Mouse (Mus musculus): ENCODE data around the gene Fblim1. TPM values are rescaled to one million over a fixed set of nuclear protein-coding genes. Genes with fewer than 3 reads are reported as not detected.

Fblim1 gene
- total and polyA plus RNA-seq, 3 experiments: 0.07 to 1.2 (median 0.17) TPM

GRCm38 (mm10) chr4:141566187-141566586 is 39.7 kb downstream of the Fblim1 start:
- dilution Hi-C loops (cut with MboI; ENCODE audit: extremely low pct_ligation_motif_present, extremely low pct_unique_long_range_greater_than_20kb, low sequenced_read_pairs): no loop called here
- no peak overlapping the region for H3K27ac ChIP-seq (ENCODE audit: insufficient read depth, low read depth)
- no peaks in the 10 kb centered on the region for H3K9me3 ChIP-seq (replicated peaks; ENCODE audit: low read length)
- no peaks in the 10 kb centered on the region for H3K27me3 ChIP-seq (replicated peaks)
- H3K4me2 ChIP-seq (ENCODE audit: insufficient read depth, low read depth, poor library complexity, severe bottlenecking): no peak overlapping the region
- no peak overlapping the region for H3K4me3 ChIP-seq (replicated peaks in 1 of 3; ENCODE audit: low read depth in 2 of 3, low read length in 2 of 3, poor library complexity in 1 of 3)
- TF ChIP-seq CHD1 (IDR thresholded peaks at IDR 0.05; ENCODE audit: low read depth, low read length): no peak
- TF ChIP-seq MYC (IDR thresholded peaks at IDR 0.05; ENCODE audit: low read depth, low read length): no peak
- TF ChIP-seq RAD21 (IDR thresholded peaks at IDR 0.05; ENCODE audit: low read depth, low read length): no peak
- no peak for TF ChIP-seq UBTF (IDR thresholded peaks at IDR 0.05; ENCODE audit: low read depth, low read length)
- peaks cover 0 to 3% of the 10 kb centered on the region in 2 experiments; a peak in 1 of 4 replicates for H3K4me1 ChIP-seq (ENCODE audit: control insufficient read depth in 1 of 2, insufficient read depth in 2 of 2)
- no peak for DNase-seq (ENCODE audit: extremely low read depth)
- H3K79me2 ChIP-seq (replicated peaks; ENCODE audit: control insufficient read depth, extremely low read depth, insufficient read depth, poor library complexity, severe bottlenecking): no peaks in the 10 kb centered on the region
- no peak overlapping the region for H3K9ac ChIP-seq (ENCODE audit: insufficient read depth, low read depth)
- H3K36me3 ChIP-seq (replicated peaks in 1 of 2; ENCODE audit: control insufficient read depth in 1 of 2, insufficient read depth in 1 of 2, low read length in 1 of 2): no peaks in the 10 kb centered on the region
- in situ Hi-C loops (cut with MboI; ENCODE audit: low pct_ligation_motif_present, low pct_unique_long_range_greater_than_20kb, low sequenced_read_pairs): no loop called here

DNA sequence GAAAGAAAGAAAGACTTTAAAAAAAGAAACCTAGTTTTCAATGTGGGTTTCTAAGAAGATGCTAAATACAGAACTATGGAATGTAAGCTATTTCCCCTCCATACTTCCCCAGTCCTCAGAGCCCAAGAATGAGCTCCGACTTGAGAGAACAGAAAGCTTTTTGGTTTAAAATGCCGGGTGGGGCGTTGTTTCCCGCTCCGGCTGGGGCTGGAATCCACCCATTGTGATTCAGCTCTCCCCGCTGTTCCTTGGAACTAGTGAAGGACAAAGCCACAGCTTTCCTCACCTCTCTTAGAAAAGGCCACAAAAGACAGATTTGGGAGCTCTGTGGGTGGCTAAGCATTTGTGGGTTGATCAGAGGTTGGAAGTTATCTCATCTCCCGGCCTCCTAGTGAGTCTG is 40.6 kb downstream of the Fblim1 start:
- H3K27me3 ChIP-seq (replicated peaks): no peaks in the 10 kb centered on the region
- H3K4me3 ChIP-seq (replicated peaks in 1 of 3; ENCODE audit: low read depth in 2 of 3, low read length in 2 of 3, poor library complexity in 1 of 3): no peak overlapping the region
- no peaks in the 10 kb centered on the region for H3K36me3 ChIP-seq (replicated peaks in 1 of 2; ENCODE audit: control insufficient read depth in 1 of 2, insufficient read depth in 1 of 2, low read length in 1 of 2)
- in situ Hi-C loops (cut with MboI; ENCODE audit: low pct_ligation_motif_present, low pct_unique_long_range_greater_than_20kb, low sequenced_read_pairs) (no loop called here), dilution Hi-C loops (cut with MboI; ENCODE audit: extremely low pct_ligation_motif_present, extremely low pct_unique_long_range_greater_than_20kb, low sequenced_read_pairs) (no loop called here)
- no peak overlapping the region for H3K27ac ChIP-seq (ENCODE audit: insufficient read depth, low read depth)
- DNase-seq (ENCODE audit: extremely low read depth): no peak
- TF ChIP-seq GABPA (IDR thresholded peaks at IDR 0.05; ENCODE audit: insufficient replicate concordance, low read depth, low read length) (no peak), ETS1 (conservative IDR thresholded peaks at IDR 0.05; ENCODE audit: low read depth, low read length) (no peak), RAD21 (IDR thresholded peaks at IDR 0.05; ENCODE audit: low read depth, low read length) (no peak), KAT2A (IDR thresholded peaks at IDR 0.05; ENCODE audit: insufficient replicate concordance, low read length) (no peak)
- H3K4me2 ChIP-seq (ENCODE audit: insufficient read depth, low read depth, poor library complexity, severe bottlenecking): no peak overlapping the region
- peaks cover 0 to 3% of the 10 kb centered on the region in 2 experiments; a peak in 1 of 4 replicates for H3K4me1 ChIP-seq (ENCODE audit: control insufficient read depth in 1 of 2, insufficient read depth in 2 of 2)
- H3K9me3 ChIP-seq (replicated peaks; ENCODE audit: low read length): peaks cover 2% of the 10 kb centered on the region
- no peaks in the 10 kb centered on the region for H3K79me2 ChIP-seq (replicated peaks; ENCODE audit: control insufficient read depth, extremely low read depth, insufficient read depth, poor library complexity, severe bottlenecking)
- H3K9ac ChIP-seq (ENCODE audit: insufficient read depth, low read depth): no peak overlapping the region

GRCm38 (mm10) chr4:141564660-141565059 is 41.2 kb downstream of the Fblim1 start:
- Histone ChIP-seq H3K9ac (ENCODE audit: insufficient read depth, low read depth) (no peak overlapping the region), H3K79me2 (replicated peaks; ENCODE audit: control insufficient read depth, extremely low read depth, insufficient read depth, poor library complexity, severe bottlenecking) (no peaks in the 10 kb centered on the region), H3K27ac (ENCODE audit: insufficient read depth, low read depth) (no peak overlapping the region), H3K36me3 (replicated peaks in 1 of 2; ENCODE audit: control insufficient read depth in 1 of 2, insufficient read depth in 1 of 2, low read length in 1 of 2) (no peaks in the 10 kb centered on the region), H3K4me1 (ENCODE audit: control insufficient read depth in 1 of 2, insufficient read depth in 2 of 2) (peaks cover 0 to 3% of the 10 kb centered on the region in 2 experiments; a peak in 1 of 4 replicates), H3K4me2 (ENCODE audit: insufficient read depth, low read depth, poor library complexity, severe bottlenecking) (no peak overlapping the region), H3K9me3 (replicated peaks; ENCODE audit: low read length) (peaks cover 4% of the 10 kb centered on the region), H3K27me3 (replicated peaks) (no peaks in the 10 kb centered on the region), H3K4me3 (replicated peaks in 1 of 3; ENCODE audit: low read depth in 2 of 3, low read length in 2 of 3, poor library complexity in 1 of 3) (no peak overlapping the region)
- DNase-seq (ENCODE audit: extremely low read depth): no peak
- dilution Hi-C loops (cut with MboI; ENCODE audit: extremely low pct_ligation_motif_present, extremely low pct_unique_long_range_greater_than_20kb, low sequenced_read_pairs): no loop called here
- in situ Hi-C loops (cut with MboI; ENCODE audit: low pct_ligation_motif_present, low pct_unique_long_range_greater_than_20kb, low sequenced_read_pairs): no loop called here
- TF ChIP-seq E2F4 (IDR thresholded peaks at IDR 0.05; ENCODE audit: insufficient replicate concordance, low read depth, low read length) (no peak), MAX (IDR thresholded peaks at IDR 0.05; ENCODE audit: low read length) (no peak), ETS1 (conservative IDR thresholded peaks at IDR 0.05; ENCODE audit: low read depth, low read length) (no peak), JUN (IDR thresholded peaks at IDR 0.05; ENCODE audit: insufficient read depth, low read depth, low read length) (no peak), SMC3 (IDR thresholded peaks at IDR 0.05; ENCODE audit: low read depth, low read length) (no peak), POLR2AphosphoS2 (IDR thresholded peaks at IDR 0.05; ENCODE audit: low read depth, low read length) (no peak), HCFC1 (IDR thresholded peaks at IDR 0.05; ENCODE audit: low read depth, low read length) (no peak), POLR2A (IDR thresholded peaks at IDR 0.05; ENCODE audit: low read depth, low read length) (no peak), MXI1 (IDR thresholded peaks at IDR 0.05; ENCODE audit: low read depth, low read length) (no peak), NRF1 (IDR thresholded peaks at IDR 0.05; ENCODE audit: low read depth, low read length) (no peak), PAX5 (IDR thresholded peaks at IDR 0.05; ENCODE audit: low read length) (no peak), MAFK (IDR thresholded peaks at IDR 0.05; ENCODE audit: insufficient replicate concordance, low read length) (no peak), SIN3A (IDR thresholded peaks at IDR 0.05; ENCODE audit: low read length) (no peak), BHLHE40 (IDR thresholded peaks at IDR 0.05; ENCODE audit: low read depth, low read length) (no peak), CHD2 (IDR thresholded peaks at IDR 0.05; ENCODE audit: low read length) (no peak), RAD21 (IDR thresholded peaks at IDR 0.05; ENCODE audit: low read depth, low read length) (no peak), NELFE (IDR thresholded peaks at IDR 0.05; ENCODE audit: low read depth, low read length) (no peak)
